14 mouse cellular contexts compared by ENCODE assay signal in genomic region chr3:139676723-139677122, GRCm38 (mm10).
"Had no signal": no experiment of that assay in that cellular context is flagged by ENCODE, and none has a peak within 500 bp of the region (broad histone marks: within the 10 kb centered on the region; RNA-seq: fewer than 3 reads in every experiment).

No protein-coding gene starts in this region.

- H3K36me3 ChIP-seq: kidney, embryonic 15.5 days; limb, embryonic 13.5 days; midbrain, embryonic 10.5 days; neural tube, embryonic 12.5 days had no signal

- H3K9me3 ChIP-seq: kidney, embryonic 15.5 days; limb, embryonic 13.5 days; midbrain, embryonic 10.5 days; neural tube, embryonic 12.5 days had no signal

- H3K9ac ChIP-seq: kidney, embryonic 15.5 days; limb, embryonic 13.5 days; liver, embryonic 14.5 days; neural tube, embryonic 12.5 days had no signal

- H3K4me2 ChIP-seq: kidney, embryonic 15.5 days; limb, embryonic 13.5 days; neural tube, embryonic 12.5 days had no signal

- H3K4me1 ChIP-seq: kidney, embryonic 15.5 days; limb, embryonic 13.5 days; midbrain, embryonic 10.5 days; neural tube, embryonic 12.5 days had no signal

- DNase-seq: kidney, postnatal 14 days; layer of hippocampus, adult 9-11 months; left cerebral cortex, postnatal 4 days; lung, adult 2 months; lung, postnatal 10 days; lung, postnatal 4 days; midbrain, embryonic 14.5 days; thymus, adult 18-20 months; thymus, postnatal 14 days had no signal

- H3K27ac ChIP-seq: kidney, embryonic 15.5 days; limb, embryonic 13.5 days; liver, embryonic 14.5 days; midbrain, embryonic 10.5 days; neural tube, embryonic 12.5 days had no signal

- H3K4me3 ChIP-seq: kidney, embryonic 15.5 days; limb, embryonic 13.5 days; midbrain, embryonic 10.5 days; neural tube, embryonic 12.5 days had no signal

- H3K27me3 ChIP-seq: kidney, embryonic 15.5 days; neural tube, embryonic 12.5 days had no signal
